Mouse (Mus musculus): ENCODE data around the gene Rbm46. TPM values are rescaled to one million over a fixed set of nuclear protein-coding genes. Genes with fewer than 3 reads are reported as not detected.

Rbm46 gene
- polyA plus RNA-seq, 1 experiment = not detected

- 31% methylated on average over 69 of the region's 69 CpGs for WGBS
- Histone ChIP-seq H3K27ac (ENCODE audit: insufficient read depth, low read depth, low read length) (no peak overlapping the region), H3K4me3 (ENCODE audit: insufficient read depth, low read depth, low read length) (peak overlapping the region; percentile 24), H3K4me1 (ENCODE audit: control insufficient read depth, insufficient read depth, low read length) (peaks cover 8% of the 10 kb centered on the region; the same call in 1 of the 2 replicates)
- TF ChIP-seq CTCF (IDR thresholded peaks at IDR 0.05; ENCODE audit: insufficient read depth, low read depth, low read length) (no peak), POLR2A (IDR thresholded peaks at IDR 0.05; ENCODE audit: insufficient read depth, low read depth, low read length) (no peak)
These were observed 462 bp downstream of the Rbm46 start for GRCm38 (mm10) chr3:82875671-82876371.

- whole genome bisulfite sequencing = 16% methylated on average over 4 of the region's 4 CpGs
- Histone ChIP-seq H3K27ac (ENCODE audit: insufficient read depth, low read depth, low read length) (no peak overlapping the region), H3K4me3 (ENCODE audit: insufficient read depth, low read depth, low read length) (no peak overlapping the region), H3K4me1 (ENCODE audit: control insufficient read depth, insufficient read depth, low read length) (no peaks in the 10 kb centered on the region)
- TF ChIP-seq POLR2A (IDR thresholded peaks at IDR 0.05; ENCODE audit: insufficient read depth, low read depth, low read length) (no peak), CTCF (IDR thresholded peaks at IDR 0.05; ENCODE audit: insufficient read depth, low read depth, low read length) (no peak)
These were observed 18.7 kb downstream of the Rbm46 start for GRCm38 (mm10) chr3:82857414-82858077.

GRCm38 (mm10) chr3:82825165-82825564, 51.1 kb downstream of the Rbm46 start:
- 40% methylated on average over 9 of the region's 9 CpGs for WGBS
- no peaks in the 10 kb centered on the region for H3K4me1 ChIP-seq (ENCODE audit: control insufficient read depth, insufficient read depth, low read length)
- H3K4me3 ChIP-seq (ENCODE audit: insufficient read depth, low read depth, low read length) = no peak overlapping the region
- no peak for TF ChIP-seq POLR2A (IDR thresholded peaks at IDR 0.05; ENCODE audit: insufficient read depth, low read depth, low read length)
- TF ChIP-seq CTCF (IDR thresholded peaks at IDR 0.05; ENCODE audit: insufficient read depth, low read depth, low read length) = no peak
- H3K27ac ChIP-seq (ENCODE audit: insufficient read depth, low read depth, low read length) = no peak overlapping the region

GRCm38 (mm10) chr3:82811851-82812250, 64.4 kb downstream of the Rbm46 start:
- no peak overlapping the region for H3K4me3 ChIP-seq (ENCODE audit: insufficient read depth, low read depth, low read length)
- 61% methylated on average over 3 of the region's 3 CpGs for WGBS
- TF ChIP-seq CTCF (IDR thresholded peaks at IDR 0.05; ENCODE audit: insufficient read depth, low read depth, low read length) (no peak), POLR2A (IDR thresholded peaks at IDR 0.05; ENCODE audit: insufficient read depth, low read depth, low read length) (no peak)
- no peak overlapping the region for H3K27ac ChIP-seq (ENCODE audit: insufficient read depth, low read depth, low read length)
- H3K4me1 ChIP-seq (ENCODE audit: control insufficient read depth, insufficient read depth, low read length) = no peaks in the 10 kb centered on the region

GRCm38 (mm10) chr3:82810334-82811120, 65.8 kb downstream of the Rbm46 start:
- TF ChIP-seq CTCF (IDR thresholded peaks at IDR 0.05; ENCODE audit: insufficient read depth, low read depth, low read length) = no peak
- TF ChIP-seq POLR2A (IDR thresholded peaks at IDR 0.05; ENCODE audit: insufficient read depth, low read depth, low read length) = no peak
- 92% methylated on average over 7 of the region's 7 CpGs for WGBS
- no peaks in the 10 kb centered on the region for H3K4me1 ChIP-seq (ENCODE audit: control insufficient read depth, insufficient read depth, low read length)
- no peak overlapping the region for H3K4me3 ChIP-seq (ENCODE audit: insufficient read depth, low read depth, low read length)
- no peak overlapping the region for H3K27ac ChIP-seq (ENCODE audit: insufficient read depth, low read depth, low read length)

GRCm38 (mm10) chr3:82809769-82810168, 66.5 kb downstream of the Rbm46 start:
- 91% methylated on average over 7 of the region's 7 CpGs for WGBS
- Histone ChIP-seq H3K27ac (ENCODE audit: insufficient read depth, low read depth, low read length) (no peak overlapping the region), H3K4me1 (ENCODE audit: control insufficient read depth, insufficient read depth, low read length) (no peaks in the 10 kb centered on the region), H3K4me3 (ENCODE audit: insufficient read depth, low read depth, low read length) (no peak overlapping the region)
- TF ChIP-seq CTCF (IDR thresholded peaks at IDR 0.05; ENCODE audit: insufficient read depth, low read depth, low read length) (no peak), POLR2A (IDR thresholded peaks at IDR 0.05; ENCODE audit: insufficient read depth, low read depth, low read length) (no peak)

- TF ChIP-seq CTCF (IDR thresholded peaks at IDR 0.05; ENCODE audit: insufficient read depth, low read depth, low read length) (no peak), POLR2A (IDR thresholded peaks at IDR 0.05; ENCODE audit: insufficient read depth, low read depth, low read length) (no peak)
- H3K4me1 ChIP-seq (ENCODE audit: control insufficient read depth, insufficient read depth, low read length) = no peaks in the 10 kb centered on the region
- 98% methylated on average over 1 of the region's 1 CpGs for WGBS
- no peak overlapping the region for H3K4me3 ChIP-seq (ENCODE audit: insufficient read depth, low read depth, low read length)
- H3K27ac ChIP-seq (ENCODE audit: insufficient read depth, low read depth, low read length) = no peak overlapping the region
These were observed 67.9 kb downstream of the Rbm46 start for GRCm38 (mm10) chr3:82808323-82808911.

- TF ChIP-seq POLR2A (IDR thresholded peaks at IDR 0.05; ENCODE audit: insufficient read depth, low read depth, low read length) (no peak), CTCF (IDR thresholded peaks at IDR 0.05; ENCODE audit: insufficient read depth, low read depth, low read length) (no peak)
- WGBS = 75% methylated on average over 7 of the region's 7 CpGs
- Histone ChIP-seq H3K4me1 (ENCODE audit: control insufficient read depth, insufficient read depth, low read length) (no peaks in the 10 kb centered on the region), H3K27ac (ENCODE audit: insufficient read depth, low read depth, low read length) (no peak overlapping the region), H3K4me3 (ENCODE audit: insufficient read depth, low read depth, low read length) (no peak overlapping the region)
These were observed 71.0 kb downstream of the Rbm46 start for GRCm38 (mm10) chr3:82805291-82805690.

All from olfactory bulb, adult 2 months (tissue).